Mouse (Mus musculus): ENCODE measurements around the gene Ankrd34a.
"Not testable (repeated sequence)": the region's sequence is repeated elsewhere in the genome, so short reads cannot be mapped to it uniquely, and the experiment has no call there.

Gene Ankrd34a

GRCm38 (mm10) chr3:96602704-96603084 lies 6.3 kb downstream of the Ankrd34a start:
- DNase-seq (ENCODE audit: extremely low spot score, low read depth, low spot score) = no peak

GRCm38 (mm10) chr3:96603311-96603710 lies 6.9 kb downstream of the Ankrd34a start:
- no peak for DNase-seq (ENCODE audit: extremely low spot score, low read depth, low spot score)

GRCm38 (mm10) chr3:96606007-96606406 lies 9.6 kb downstream of the Ankrd34a start:
- DNase-seq (ENCODE audit: extremely low spot score, low read depth, low spot score) = not testable (repeated sequence)

GRCm38 (mm10) chr3:96606618-96607017 lies 10.2 kb downstream of the Ankrd34a start:
- DNase-seq (ENCODE audit: extremely low spot score, low read depth, low spot score) = no peak

DNA sequence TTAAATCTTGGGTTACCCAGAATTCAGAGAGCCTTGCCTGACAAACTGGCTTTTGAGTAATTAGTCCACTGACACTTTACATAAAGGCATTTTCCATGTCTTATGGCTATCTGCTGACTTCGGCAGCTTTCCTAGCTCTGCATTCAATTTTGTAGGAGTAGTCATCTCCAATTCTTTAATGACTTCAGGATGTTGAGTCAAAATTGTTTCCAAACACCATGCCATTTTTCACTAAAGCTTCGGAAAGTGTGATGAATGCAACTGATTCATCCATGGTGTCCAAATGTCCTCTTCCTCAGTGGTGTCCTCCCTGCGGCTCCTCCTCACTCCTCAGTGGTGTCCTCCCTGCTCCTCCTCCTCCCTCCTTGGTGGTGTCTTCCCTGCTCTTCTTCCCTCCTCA lies 21.5 kb downstream of the Ankrd34a start:
- DNase-seq (ENCODE audit: extremely low spot score, low read depth, low spot score) = no peak

DNA sequence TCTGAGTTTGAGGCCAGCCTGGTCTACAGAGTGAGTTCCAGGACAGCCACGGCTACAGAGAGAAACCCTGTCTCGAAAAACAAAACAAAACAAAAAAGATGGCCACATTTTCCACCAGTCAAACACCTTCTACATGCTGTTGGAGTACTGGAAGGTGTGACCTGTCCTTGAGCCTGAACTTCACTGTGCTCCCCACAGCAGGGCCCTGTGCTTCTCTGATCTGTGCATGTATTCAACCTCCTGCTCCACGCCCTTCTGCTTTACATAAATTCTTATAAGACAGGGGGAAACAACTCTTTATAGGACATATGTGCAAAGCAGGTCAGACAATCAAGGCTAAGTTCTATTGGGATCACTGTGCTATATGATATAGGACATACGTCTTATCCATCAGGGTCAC lies 26.8 kb downstream of the Ankrd34a start:
- DNase-seq (ENCODE audit: extremely low spot score, low read depth, low spot score) = no peak

DNA sequence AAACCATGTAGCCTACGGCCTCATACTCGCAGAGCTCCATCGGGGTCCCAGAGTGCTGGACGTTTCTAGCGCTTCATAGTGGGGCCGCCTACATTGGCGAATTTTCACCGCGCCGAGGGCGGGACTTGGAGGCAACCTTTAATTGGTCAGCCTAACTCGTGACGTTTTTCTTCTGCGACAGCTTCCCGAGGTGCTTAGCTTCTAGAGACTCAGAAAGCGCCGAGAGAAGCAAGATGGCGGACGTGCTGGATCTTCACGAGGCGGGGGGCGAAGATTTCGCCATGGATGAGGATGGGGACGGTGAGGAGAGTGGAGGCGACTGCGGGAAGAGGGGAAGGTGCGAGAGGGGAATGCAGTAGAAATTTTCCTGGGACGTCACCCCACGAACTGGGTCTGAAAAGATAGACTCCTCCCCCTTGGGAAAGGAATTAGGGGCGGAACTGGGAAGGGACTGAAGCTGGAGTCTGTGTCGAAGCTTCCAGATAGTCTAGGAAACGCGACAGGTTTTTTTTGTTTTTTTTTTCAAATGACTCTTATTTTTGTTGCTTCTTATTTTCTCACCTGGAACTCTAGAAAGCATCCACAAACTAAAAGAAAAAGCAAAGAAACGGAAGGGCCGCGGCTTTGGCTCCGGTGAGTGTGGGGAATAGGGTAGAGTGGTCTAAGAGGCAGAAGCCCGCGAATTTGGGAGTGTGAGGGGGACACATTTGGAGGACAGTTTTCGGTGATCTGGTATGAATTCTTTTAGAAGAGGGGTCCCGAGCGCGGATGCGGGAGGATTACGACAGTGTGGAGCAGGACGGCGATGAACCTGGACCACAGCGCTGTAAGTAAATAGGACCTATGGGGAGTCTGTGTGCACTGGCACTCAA lies 33.5 kb downstream of the Ankrd34a start, which contains the start of gene Rbm8a:
Gene Rbm8a, plus strand, starts transcription at position 205 of the 872 bp plus-strand sequence.
- peak; percentile 99 for DNase-seq (ENCODE audit: extremely low spot score, low read depth, low spot score)

GRCm38 (mm10) chr3:96632058-96632457 lies 35.6 kb downstream of the Ankrd34a start:
- DNase-seq (ENCODE audit: extremely low spot score, low read depth, low spot score) = no peak

DNA sequence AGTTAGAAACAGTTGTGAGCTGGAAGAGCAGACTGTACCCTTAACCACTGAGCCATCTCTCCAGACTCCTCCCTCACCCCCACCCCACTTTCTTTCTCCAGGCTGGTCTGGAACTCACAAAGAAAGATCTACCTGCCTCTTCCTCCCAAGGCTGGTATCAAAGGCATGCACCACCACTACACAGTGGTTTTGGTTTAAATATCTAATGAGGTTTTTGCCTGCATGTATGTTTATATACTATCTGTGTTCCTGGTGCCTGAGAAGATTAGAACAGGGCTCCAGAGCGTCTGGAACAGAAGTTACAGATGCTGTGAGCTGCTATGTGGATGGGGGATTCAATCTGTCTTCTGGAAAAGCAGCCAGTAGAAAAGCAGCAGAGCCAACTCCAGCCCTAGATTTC lies 37.6 kb downstream of the Ankrd34a start:
- DNase-seq (ENCODE audit: extremely low spot score, low read depth, low spot score) = no peak

DNA sequence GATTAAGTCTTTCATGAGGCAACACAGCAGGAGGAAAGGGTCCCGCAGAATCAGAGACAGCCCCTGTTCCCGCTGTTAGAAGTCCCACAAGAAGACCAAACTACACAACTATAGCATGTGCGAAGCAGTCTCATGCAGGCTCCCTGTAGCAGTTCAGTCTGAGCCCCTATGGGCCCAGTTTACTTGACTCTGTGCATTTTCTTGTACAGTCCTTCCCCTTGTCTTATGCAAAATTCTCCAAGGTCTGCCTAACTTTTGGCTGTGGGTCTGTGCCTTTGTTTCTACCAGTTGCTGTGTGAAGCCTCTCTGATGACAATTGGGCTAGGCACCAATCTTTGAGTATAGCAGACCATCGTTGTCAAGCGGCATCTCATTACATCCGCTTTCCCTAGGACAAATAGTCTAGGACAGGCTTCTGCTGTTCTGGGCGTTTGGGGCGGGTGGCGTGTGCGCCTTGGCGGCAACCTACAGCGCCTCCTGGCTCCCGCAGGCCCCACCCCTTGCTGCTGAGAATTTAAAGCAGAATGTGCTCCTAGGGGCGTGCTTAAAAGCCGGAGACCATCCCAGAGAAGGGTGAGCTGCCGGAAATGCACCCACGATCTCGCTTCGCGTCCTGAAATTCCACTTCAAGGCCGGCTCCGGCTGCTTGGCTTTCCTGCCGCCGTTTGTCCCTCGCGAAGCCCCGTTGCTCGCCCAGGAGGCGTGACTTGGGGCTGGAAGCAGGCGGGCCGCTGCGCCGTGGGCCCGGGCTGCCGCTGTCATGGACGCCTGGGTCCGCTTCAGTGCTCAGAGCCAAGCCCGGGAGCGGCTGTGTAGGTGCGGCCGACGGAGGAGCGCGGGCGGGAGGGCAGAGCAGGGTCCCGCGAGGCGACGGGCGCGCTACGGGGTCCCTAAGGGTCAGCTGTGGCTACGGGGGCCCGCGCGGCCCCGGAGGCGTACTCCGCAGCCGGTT lies 38.8 kb downstream of the Ankrd34a start, which contains the start of the genes Pex11b and Gm42957:
Gene Pex11b, plus strand, starts transcription at position 449 of the 952 bp plus-strand sequence.
Gene Gm42957, plus strand, starts transcription at position 547 of the 952 bp plus-strand sequence.
- DNase-seq (ENCODE audit: extremely low spot score, low read depth, low spot score) = peak; percentile 47

DNA sequence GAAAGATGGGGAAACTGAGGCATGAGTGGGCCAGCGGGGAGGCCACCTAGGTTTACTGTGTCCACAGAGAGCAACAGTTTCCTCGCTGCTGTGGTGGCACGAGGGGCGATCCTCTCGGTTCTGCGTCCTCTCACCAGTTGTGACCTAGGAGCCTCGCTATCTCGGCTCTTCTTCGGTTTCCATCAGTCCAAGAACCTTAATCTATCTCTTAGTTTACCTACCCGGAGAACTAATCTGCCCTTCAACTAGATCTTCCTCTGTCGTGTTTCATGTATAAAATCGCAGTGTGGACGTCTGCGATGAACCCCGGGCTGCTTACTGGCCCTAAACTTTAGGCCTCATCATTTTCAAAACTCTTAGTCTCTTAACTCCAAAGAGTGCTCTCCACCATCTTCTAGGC lies 39.5 kb downstream of the Ankrd34a start:
- DNase-seq (ENCODE audit: extremely low spot score, low read depth, low spot score) = no peak

DNA sequence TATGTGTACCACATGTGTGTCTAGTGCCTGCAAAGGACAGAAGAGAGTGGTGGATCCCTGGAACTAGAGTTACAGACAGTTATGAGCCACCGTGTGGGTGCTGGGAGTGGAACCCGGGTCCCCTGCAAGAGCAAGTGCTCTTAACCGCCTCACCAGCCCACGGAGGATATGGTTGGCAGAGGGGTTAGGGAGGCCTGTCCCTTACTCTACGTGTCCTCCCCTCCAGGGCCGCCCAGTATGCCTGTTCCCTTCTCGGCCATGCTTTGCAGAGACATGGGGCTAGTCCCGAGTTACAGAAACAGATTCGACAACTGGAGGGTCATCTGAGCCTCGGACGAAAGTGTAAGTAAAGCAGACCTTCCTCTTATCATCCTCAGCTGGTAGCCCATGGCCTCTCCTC lies 40.0 kb downstream of the Ankrd34a start:
- DNase-seq (ENCODE audit: extremely low spot score, low read depth, low spot score) = no peak

GRCm38 (mm10) chr3:96639219-96639618 lies 42.8 kb downstream of the Ankrd34a start:
- peak; percentile 42 for DNase-seq (ENCODE audit: extremely low spot score, low read depth, low spot score)

GRCm38 (mm10) chr3:96645018-96645649 lies 48.7 kb downstream of the Ankrd34a start, which contains the start of gene Itga10:
TSS of gene Itga10 (plus strand) at chr3:96645584.
- DNase-seq (ENCODE audit: extremely low spot score, low read depth, low spot score) = no peak

- no peak for DNase-seq (ENCODE audit: extremely low spot score, low read depth, low spot score)
Measured at GRCm38 (mm10) chr3:96647365-96647764, 50.9 kb downstream of the Ankrd34a start.
